Mouse (Mus musculus): Measurements from ENCODE around the gene Insr.

GRCm38 (mm10) chr8:3230118-3231060 is 49.0 kb downstream of the Insr start:
- TF ChIP-seq POLR2A (IDR thresholded peaks at IDR 0.05; ENCODE audit: borderline replicate concordance, low read depth, low read length): no peak
- no peak for TF ChIP-seq CTCF (IDR thresholded peaks at IDR 0.05; ENCODE audit: low read depth, low read length)
